Mouse (Mus musculus) layer of hippocampus, adult 8-10 months (tissue): ENCODE measurements around the gene Atp6v1g2. TPM values are rescaled to one million over a fixed set of nuclear protein-coding genes. Genes with fewer than 3 reads are reported as not detected.

Experiments used
- DNase-seq, 2 experiments: peaks; one replicate each; pipeline ENCODE4 v3.0.0; 2022; ENCODE audit warnings: low spot score in 2 of 2
- total RNA-seq, 4 experiments: library from RNA; stranded (reverse); gene quantifications; 2 replicates each; pipeline ENCODE4 v1.2.4; 2022

Gene Atp6v1g2
- total RNA-seq, result 100 to 1,000 TPM; 592 to 630 (median 612) TPM

GRCm38 (mm10) chr17:35233114-35233980 is at the start of gene Atp6v1g2:
Gene Atp6v1g2, plus strand, starts transcription at chr17:35233660.
- no peak for DNase-seq

DNA sequence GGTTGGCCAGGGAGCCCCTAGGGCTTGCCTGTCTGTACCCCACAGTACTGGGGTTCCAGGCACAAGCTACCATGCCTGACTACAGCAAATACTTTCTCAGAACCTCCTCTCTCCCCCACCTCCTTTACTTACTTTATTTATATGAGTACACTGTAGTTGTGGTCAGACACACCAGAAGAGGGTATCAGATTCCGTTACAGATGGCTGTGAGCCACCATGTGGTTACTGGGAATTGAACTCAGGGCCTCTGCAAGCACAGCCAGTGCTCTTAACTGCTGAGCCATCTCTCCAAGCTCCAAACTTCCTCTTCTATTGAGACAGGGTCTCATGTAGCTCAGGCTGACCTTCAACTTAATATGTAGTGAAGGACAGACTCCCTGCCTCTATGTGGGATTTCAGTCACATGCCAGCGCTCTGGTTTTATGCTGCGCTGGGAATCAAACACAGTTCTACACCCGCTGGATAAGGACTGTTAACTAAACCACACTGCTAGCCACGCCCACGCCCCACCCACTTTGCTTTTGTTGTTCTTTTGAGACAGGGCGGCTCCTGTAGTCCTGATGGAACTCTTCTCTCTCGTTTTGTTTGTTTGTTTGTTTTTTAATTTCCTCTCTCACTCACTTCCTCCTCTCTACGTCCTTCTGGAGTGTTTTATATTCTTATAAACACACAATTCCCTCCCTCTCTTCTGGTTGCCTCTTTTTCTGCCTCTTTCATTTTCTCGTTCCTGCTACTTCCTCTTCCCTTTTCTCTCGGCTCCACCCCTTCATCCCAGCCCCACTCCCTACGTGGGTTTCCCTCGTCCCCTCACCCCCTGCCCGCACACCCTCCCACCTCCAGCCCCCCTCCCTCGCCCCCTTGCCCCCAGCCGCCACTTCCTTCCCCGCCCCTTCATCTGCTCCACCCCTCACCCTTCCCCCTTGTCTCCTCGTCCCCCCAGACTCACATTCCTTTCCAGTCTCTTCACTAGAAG is 47.5 kb upstream of the Atp6v1g2 start:
- no peak for DNase-seq

DNA sequence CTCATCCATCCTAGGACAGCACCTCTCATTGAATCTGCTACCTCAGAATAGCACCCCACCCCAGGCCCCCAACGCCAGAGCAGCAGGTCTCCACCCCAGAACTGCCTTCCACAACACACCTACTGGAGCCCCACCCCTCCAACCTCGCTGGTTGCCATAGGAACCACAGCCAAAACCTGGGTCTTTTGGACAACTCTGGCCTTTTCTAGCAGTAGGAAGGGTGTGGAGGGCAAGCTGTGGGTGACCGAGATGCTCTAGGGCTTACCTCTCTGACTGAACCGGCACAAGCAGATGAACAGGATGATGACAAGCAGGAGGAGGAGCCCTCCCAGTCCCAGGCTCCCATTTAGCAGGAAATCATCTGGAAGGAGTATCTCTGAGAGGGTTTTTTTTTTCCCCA is 46.8 kb upstream of the Atp6v1g2 start:
- DNase-seq, result no peak

DNA sequence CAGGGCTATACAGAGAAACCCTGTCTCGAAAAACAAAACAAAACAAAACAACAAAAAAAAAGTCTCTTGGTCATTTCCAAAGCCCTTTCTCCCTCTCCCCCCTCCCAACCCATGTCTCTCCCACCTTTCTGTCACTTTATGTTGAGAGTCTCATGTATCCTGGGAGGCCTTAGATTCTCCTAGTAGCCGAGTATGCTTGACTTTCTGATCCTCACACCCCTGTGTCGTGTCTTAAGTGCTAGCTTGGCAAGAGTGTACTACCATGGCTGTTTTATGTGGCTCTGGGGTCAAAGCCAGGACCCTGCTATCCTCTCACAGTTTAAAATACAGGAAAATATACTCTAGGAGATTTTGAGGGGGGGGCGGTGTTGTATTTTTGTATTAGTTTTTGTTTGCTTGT is 46.1 kb upstream of the Atp6v1g2 start:
- DNase-seq, result no peak

DNA sequence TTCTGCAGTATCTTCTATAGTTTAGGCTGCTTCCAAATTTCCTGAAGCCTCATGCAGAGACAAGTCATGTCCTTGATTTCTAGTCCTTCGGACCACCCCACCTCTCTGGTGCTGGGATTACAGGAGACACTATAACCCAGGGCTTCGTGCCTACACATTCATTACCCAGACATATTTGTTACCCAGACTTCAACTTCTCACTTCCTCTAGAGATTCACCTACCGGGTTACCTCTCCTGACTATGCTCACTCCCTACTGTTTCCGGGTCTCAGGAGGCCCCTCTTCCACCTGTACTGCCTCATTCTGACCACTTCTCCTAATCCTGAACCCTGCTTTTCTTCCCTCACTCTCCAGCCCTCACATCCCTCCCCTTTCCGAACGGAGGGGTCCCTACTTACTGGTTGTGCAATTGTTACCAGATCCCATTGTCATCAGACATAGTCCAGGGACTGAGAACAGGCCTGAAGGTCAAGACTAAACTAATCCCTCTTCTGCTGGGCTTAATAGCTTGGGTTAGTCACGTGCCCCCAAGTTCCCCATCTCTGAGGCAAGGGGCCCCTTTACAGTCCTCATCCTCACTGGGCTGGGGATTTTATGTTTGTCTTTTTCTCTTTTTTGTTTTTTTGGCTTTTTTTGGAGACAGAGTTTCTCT is 45.4 kb upstream of the Atp6v1g2 start, which contains the start of gene Lst1:
Lst1 (minus strand) TSS at position 481 of the 652 bp plus-strand sequence.
- DNase-seq, result no peak

DNA sequence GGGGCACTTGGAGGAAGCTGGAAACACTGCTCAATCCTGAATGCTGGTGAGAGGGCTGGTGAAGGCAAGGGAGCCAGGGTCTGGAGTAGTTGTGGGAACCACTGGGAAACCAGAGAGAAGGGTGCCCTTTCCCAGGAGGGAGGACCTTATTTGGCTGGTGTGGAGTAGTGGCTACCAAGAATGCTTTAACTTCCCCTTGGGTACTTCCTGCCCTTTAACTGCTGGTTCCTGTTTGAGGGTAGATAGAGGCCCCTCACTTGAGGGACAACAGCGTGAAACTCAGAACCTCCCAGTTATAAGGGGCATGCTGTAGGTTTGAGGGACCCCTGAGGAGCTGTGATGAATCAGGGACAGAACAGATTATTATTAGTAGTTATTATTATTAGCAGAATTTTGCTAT is 44.3 kb upstream of the Atp6v1g2 start:
- no peak for DNase-seq

DNA sequence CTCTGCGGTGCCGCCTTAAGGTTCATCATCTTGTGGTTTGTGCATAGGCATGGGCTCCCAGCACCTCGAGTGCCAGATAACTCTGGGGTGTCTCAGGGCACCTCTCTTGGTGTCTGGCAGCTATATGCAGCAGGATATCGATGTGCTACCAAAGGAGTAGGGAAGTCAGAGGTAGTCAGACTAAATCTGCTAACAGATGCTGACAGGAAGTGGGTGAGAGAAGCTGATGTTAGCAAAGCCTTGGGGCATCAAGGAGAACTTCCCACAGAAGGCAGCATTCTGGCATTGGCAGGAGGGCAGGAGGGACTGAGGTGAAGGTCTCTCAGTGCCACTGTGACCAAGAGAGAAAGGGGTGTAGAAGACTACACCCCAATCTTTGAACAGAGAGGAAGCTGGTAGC is 43.4 kb upstream of the Atp6v1g2 start:
- no peak for DNase-seq

DNA sequence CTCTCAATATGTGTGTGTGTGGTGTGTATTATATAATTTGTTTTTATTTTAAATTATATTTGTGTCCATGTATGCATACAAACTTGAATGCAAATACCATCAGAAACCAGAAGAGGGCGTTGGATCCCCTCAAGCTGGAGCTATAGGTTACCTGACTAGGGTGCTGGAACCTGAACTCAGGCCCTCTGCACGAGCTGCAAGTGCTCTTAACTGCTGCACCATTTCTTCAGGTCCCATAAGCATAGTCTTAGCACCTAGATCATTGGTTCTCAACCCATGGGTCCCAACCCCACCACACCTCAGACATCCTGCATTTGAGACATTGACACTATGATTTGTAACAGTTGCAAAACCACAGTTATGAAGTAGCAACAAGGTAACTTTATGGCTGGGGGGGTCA is 41.7 kb upstream of the Atp6v1g2 start:
- DNase-seq, result no peak

DNA sequence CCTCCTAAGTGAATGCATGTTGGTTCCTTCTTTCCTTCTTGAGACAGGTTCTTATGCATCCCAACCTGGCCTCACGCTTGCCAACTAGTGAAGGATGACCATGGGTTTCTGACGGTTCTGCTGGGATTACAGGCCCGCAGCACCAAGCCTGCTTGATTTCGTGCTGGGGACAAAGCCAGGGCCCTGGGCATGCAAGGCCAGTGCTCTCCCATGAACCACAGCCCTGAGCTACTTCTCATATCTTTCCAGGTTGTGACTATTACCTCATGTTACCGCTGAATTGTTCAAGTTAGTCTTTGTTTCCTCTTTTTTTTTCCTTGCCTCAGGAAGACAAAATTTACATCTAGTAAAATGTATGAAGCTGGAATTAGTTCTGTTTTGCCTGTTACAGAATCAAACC is 40.5 kb upstream of the Atp6v1g2 start:
- DNase-seq, result no peak

DNA sequence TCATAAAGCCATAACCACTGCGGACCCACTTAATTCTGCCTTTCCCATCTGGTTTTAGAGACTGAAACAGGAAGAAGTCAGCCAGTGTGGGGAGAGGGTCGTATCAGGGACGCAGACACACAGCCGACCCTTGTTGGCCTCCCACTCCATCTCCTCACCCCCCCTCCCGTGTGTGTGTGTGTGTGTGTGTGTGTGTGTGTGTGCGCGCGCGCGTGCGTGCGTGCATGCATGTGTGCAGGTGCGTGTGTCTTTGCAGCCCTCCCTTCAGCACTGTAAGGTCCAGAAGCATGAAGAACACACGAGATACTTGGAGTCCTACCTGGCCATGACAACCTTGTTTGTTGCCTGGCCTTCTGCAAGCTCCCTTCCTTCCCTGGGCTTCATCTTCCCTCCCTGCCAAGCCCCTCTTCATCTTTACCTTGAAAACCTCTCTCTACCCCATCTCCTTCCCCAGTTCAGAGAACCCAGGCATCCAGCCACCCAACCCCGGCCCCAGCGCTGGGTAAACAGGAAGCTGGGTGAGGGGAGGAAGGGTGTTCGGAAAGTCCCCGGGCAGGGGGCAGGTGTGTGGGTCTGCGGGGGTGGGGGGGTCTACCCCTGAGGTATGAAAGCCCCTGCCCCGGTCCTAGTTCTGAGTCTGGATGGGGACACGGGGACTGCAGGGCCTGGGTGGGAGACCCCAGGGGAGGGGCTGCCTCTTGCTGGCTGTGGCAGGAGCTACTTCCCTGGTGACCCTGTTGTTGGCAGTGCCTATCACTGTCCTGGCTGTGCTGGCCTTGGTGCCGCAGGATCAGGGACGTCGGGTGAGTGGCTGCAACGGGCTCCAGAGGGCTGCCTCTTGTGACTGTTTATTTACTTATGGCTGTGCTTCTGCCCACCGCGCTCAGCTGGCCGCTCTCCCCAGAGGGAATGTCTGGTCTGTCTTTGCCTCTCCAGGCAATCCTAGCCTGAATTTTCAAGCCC is 39.3 kb upstream of the Atp6v1g2 start, which contains the start of gene Ltb:
Ltb (plus strand) TSS at position 559 of the 963 bp plus-strand sequence.
- DNase-seq, result no peak

DNA sequence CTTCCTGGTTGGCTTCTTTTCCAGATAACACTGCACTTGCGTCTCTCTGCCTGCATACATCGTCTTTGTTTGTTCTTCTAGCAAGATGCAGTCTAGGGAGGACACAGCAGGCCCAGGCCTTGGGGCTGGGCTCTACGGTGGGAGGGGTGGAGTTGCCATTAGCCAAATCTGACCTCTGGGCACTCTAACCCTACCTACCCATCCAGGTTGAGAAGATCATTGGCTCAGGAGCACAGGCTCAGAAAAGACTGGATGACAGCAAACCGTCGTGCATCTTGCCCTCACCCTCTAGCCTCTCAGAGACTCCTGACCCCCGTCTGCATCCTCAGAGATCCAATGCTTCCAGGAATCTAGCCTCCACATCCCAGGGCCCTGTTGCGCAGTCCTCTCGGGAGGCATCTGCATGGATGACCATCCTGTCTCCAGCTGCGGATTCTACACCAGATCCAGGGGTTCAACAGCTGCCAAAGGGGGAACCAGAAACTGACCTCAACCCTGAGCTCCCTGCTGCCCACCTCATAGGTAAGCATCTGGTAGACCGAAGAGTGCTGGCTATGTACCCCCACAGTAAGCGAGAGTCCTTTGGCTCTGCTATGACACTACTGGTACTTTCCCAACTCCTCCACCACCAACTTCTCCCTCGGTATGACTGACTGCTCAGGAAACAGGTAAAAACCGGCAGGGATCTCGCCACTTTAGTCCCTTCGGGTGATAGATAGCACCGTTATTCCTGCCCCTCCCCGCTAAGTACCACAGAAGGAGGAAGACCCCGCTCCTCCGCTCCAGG is 38.4 kb upstream of the Atp6v1g2 start:
- DNase-seq, result no peak

- peak in 1 of 2 experiments; percentile 60 for DNase-seq
Measured at GRCm38 (mm10) chr17:35195631-35196320, 37.7 kb upstream of the Atp6v1g2 start.

- no peak for DNase-seq
Measured at GRCm38 (mm10) chr17:35196321-35196641, 37.2 kb upstream of the Atp6v1g2 start.

DNA sequence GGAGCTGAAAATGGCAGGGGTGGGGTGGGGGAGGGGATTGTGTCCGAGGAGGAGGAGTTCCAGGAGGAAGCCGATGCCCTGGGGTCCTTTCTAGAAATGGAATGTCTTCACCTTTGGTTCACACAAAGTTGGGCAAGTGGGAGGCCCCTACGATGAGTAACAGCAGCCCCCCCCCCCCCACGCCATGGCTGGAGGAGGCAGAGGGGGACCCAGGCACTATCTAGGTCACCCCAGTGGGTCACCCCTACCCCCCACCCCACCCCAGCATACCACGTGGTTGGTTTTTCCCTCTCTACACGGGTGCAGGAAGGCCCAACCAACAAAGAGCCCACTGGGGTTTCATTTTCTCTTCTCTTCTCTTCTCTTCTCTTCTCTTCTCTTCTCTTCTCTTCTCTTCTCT is 36.3 kb upstream of the Atp6v1g2 start:
- DNase-seq, result no peak

- no peak for DNase-seq
Measured at GRCm38 (mm10) chr17:35198029-35198428, 35.4 kb upstream of the Atp6v1g2 start.

- DNase-seq, result no peak
Measured at GRCm38 (mm10) chr17:35198946-35199345, 34.5 kb upstream of the Atp6v1g2 start.

DNA sequence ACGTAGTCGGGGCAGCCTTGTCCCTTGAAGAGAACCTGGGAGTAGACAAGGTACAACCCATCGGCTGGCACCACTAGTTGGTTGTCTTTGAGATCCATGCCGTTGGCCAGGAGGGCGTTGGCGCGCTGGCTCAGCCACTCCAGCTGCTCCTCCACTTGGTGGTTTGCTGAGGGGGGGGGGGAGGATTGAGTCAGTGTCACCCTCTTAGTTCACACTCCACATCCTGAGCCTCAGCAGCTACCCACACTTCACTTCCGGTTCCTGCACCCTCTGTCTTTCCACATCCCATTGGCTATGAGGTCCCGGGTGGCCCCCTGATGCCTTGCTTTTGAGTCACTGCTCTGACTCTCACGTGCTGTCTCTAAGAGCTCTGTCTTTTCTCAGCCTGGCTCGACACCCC is 33.1 kb upstream of the Atp6v1g2 start:
- DNase-seq, result no peak

GRCm38 (mm10) chr17:35201128-35201527 is 32.3 kb upstream of the Atp6v1g2 start:
- no peak for DNase-seq

GRCm38 (mm10) chr17:35201787-35202186 is 31.7 kb upstream of the Atp6v1g2 start, which contains the start of gene Tnf:
Gene Tnf, minus strand, starts transcription at chr17:35202007.
- DNase-seq, result no peak
